Mouse (Mus musculus) thymus, postnatal 0 days (tissue): ENCODE results near the gene Naa38. TPM values are rescaled to one million over a fixed set of nuclear protein-coding genes. Genes with fewer than 3 reads are reported as not detected.

Source experiments
- DNase-seq: peaks from one replicate; pipeline ENCODE4 v3.0.0-alpha.2; 2015; ENCODE audit warnings: low spot score
- polyA plus RNA-seq: library from polyadenylated mRNA; unstranded; fragments of >200 nt; fragmentation: Nextera tagmentation; extraction: Ambion mirVana; gene quantifications from 2 replicates; pipeline ENCODE4 v1.2.1, GENCODE M21; 2015

The Naa38 gene
- polyA plus RNA-seq, 1 experiment from 2014 or later = 194 TPM

DNA sequence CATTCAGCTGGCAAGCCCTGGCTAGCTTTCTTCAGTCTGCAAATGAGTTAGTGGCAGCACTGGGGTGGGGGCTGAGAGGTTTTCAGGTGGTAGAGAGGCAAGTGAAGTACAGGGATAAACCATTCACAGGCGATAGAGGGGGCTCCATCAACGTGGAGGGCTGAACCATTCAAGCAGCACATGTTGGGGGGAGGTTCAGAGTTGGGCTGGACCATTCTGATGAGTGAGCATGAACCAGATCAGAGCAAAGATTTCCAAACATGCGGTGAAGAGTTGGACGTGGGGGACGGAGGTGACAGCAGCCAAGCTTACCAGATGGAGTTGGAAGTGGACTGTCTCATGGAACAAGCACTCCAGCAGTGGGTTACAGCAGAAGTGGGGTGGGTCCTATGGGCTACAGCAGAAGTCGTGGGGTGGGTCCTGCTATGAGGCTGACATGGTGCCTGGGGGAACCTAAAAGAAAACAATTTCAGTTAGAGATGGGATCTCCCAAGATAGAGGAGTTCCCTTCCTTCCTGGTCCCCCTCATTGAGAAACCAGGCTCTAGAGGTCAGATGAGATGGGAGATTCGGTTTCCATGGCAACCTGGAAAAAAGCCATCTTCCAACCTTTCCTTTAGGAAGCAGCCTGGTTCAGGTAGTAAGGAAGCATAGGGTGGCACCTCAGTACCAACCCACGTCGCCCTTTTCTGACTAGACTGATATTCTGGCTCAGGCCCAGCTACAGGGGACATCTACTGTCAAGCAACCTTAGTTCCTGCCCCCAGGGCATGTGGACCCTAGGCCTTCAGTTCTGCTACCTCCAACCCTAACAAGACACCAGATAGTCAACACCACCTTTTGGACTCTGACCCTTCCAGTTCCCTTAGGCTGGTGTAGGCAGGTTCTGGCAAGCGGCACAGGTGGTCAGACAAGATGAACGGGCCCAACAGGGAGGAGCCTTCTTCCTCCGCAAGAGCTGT lies 18.2 kb downstream of the Naa38 start, which contains the start of gene Kdm6b:
TSS of gene Kdm6b (minus strand) at position 455 of the 961 bp plus-strand sequence.
- peak; percentile 87 for DNase-seq

- no peak for DNase-seq
Observed at GRCm38 (mm10) chr11:69414421-69415326, 19.4 kb downstream of the Naa38 start.

DNA sequence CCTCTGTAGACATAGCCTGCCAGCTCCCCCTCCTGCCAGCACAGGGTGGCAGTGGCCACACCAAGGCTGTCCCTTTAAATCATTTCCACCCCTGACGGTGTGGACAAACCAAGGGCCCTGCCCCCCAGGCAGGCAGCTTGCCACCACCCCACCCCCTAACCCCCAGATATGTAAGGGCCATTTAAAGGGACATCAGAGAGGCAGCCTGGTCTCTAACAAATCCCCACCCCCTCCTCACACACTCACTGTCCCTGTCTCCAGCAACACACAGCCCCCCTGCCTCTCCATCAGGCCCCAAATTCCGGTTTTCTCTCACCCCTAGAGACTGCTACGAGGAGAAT lies 20.0 kb downstream of the Naa38 start:
- DNase-seq = no peak

DNA sequence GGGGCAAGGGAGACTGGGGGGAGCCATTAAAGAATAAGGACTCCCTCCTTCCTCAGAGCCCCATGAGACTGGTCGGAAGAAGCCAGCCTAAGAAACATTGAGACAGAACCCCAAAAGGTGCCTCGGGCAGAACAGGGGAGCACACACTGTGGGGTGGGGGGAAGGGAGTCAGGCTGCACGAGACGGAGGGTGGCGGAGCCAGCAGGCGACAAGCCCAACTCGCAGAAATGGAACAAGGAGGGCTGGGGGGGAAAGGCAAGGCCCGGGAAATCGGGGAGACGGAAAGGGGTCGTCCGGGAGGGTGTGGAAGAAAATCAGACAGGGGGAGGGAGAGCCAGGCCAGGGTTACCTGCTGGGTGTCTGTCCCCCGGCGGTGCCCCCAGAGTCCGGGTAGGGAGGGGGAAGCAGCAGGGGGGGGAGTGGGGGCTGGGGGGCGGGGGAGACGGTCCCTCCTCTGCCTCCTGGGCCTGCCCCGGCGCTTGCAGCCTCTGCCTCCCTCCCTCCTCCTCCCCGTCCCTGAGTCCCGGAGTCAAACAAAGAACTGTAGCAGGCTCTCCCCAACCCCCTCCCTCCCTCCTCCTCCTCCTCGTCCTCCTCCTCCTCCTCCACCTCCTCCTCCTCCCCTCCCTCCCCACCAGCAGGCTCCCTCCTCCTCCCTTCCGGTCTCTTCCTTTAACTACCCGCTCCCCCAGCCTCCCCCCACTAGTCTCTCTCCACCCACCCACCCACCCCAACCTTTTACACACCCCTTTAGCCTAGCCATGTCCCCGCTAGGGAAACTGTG lies 20.6 kb downstream of the Naa38 start:
- peak; percentile 70 for DNase-seq

DNA sequence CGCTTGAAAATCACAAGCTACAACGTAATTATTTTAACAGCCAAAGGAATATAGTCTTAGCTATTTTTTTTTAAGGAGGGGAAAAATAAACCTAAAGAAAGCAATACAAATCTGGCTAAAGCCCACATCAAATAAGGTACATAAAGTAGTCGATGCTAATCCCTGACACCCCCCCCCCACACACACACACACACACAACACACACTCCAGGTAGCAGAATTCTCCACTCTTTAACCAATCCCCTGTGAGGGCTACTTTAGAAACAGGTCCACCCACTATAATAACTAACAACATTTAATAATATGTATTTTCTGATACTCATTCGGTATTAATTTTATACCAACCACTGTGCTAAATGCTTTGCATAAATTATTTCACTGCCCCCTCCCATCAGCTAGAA lies 21.2 kb downstream of the Naa38 start:
- no peak for DNase-seq

DNA sequence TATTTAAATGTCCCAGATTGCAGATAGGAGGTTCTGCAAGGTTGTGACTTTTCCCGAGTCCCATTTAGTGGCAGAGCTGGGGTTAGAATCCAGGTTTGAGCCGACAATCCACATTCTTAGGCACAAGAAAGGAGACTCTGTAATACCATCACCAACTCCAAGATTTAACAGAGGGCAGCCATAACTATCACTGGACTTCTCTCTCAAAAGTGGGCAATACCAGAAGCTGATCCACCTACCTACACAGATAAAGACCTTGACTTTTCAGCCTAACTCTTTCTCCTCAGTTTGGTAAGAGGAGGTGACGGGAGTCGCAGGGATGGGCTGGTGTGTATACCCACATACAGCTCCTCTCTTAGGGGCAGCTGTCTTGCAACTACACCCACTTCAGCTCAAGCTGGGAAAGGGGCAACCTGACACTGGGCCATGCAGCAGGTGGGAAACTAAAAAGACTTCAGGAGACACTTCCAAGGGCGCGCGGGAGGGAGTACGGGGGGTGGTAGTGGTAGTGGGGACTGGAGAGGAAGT lies 21.7 kb downstream of the Naa38 start:
- DNase-seq = no peak

- DNase-seq = peak; percentile 66
Observed at GRCm38 (mm10) chr11:69417449-69418384, 22.4 kb downstream of the Naa38 start.

DNA sequence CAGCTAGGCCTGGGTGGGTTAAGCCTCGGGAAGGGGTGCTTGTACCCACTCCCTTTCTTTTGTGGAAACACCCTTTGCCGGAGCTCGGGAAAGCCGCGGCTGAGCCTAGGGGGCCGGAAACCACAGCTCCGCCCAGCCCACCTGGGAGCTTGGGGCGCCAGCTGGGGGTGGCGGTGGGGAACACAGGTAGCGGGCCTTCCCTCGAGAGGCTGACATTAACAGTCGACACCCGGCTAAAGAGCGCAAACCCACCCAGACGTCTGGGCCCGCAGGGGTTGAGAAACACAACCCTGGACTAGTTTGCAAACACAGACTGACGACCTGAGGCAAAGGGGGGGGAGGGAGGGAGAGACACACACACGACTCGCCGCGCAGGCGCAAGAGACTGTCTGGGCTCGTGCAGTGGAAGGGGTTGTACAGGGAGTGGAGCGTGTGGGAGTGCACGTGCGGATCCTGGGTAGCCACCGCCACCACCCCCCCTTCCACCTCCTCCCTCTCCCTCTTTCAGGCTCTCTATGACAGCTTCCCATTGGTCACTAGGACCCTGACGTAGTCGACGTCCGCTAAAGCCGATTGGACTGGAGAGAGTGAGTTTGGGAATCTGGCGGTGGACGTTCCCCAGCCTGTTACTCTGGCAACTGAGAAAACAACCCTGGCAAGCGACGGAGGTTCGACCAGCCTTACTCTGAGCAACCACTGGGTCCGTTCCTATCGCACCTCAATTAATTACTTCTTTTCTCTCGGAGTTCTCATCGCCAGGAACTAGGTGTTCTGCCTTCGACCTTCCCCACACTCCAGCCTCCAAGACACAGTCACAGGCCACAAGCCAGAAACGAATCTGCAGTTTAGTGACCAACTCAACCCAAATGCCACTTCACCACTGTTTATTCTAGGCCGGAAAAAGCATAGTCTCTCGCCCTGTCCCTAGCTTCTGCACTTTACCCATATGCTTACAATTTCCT lies 23.5 kb downstream of the Naa38 start:
- DNase-seq = peak; percentile 87

- DNase-seq = peak; percentile 45
Observed at GRCm38 (mm10) chr11:69419443-69419812, 24.1 kb downstream of the Naa38 start.

- peak; percentile 52 for DNase-seq
Observed at GRCm38 (mm10) chr11:69419813-69420553, 24.7 kb downstream of the Naa38 start.

DNA sequence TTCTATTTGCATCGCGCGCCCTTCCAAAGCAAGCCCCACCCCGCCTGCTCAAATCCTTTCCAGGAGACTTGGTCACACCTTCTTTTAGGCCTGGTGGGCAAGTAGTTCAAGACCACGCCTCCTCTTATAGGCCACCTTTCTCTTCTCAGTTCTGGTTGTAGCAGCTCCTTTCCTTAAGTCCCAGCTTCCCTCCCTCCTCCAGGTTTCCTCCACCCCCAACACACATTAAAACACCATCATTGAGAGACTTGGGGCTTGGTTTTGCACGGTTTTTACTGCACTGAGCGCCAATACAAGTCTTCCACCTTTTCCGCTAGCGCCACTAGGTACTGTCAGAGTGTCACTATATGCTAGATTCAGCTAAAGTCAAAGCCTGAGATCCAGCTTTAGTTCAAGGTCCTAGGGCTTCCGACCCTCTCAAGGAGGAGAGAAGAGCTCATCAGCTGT lies 25.3 kb downstream of the Naa38 start:
- no peak for DNase-seq

GRCm38 (mm10) chr11:69421131-69421977 lies 26.1 kb downstream of the Naa38 start:
- no peak for DNase-seq

- DNase-seq = no peak
Observed at GRCm38 (mm10) chr11:69422842-69423241, 27.6 kb downstream of the Naa38 start.

GRCm38 (mm10) chr11:69423885-69424284 lies 28.6 kb downstream of the Naa38 start:
- DNase-seq = no peak

- DNase-seq = no peak
Observed at GRCm38 (mm10) chr11:69426246-69426645, 31.0 kb downstream of the Naa38 start.

- peak; percentile 47 for DNase-seq
Observed at GRCm38 (mm10) chr11:69428751-69429150, 33.5 kb downstream of the Naa38 start.

- no peak for DNase-seq
Observed at GRCm38 (mm10) chr11:69429313-69429712, 34.0 kb downstream of the Naa38 start.
